Mouse (Mus musculus): ENCODE measurements around the gene Apip. TPM values are rescaled to one million over a fixed set of nuclear protein-coding genes. Genes with fewer than 3 reads are reported as not detected.

Gene Apip
- total and polyA plus RNA-seq, 3 experiments = 126 to 222 (median 142) TPM

GRCm38 (mm10) chr2:103085633-103086032 is 12.2 kb downstream of the Apip start:
- no peak overlapping the region for H3K4me3 ChIP-seq (replicated peaks in 1 of 3; ENCODE audit: low read depth in 2 of 3, low read length in 2 of 3, poor library complexity in 1 of 3)
- DNase-seq (ENCODE audit: extremely low read depth) = no peak
- no peak overlapping the region for H3K9ac ChIP-seq (ENCODE audit: insufficient read depth, low read depth)
- H3K27ac ChIP-seq (ENCODE audit: insufficient read depth, low read depth) = no peak overlapping the region
- H3K9me3 ChIP-seq (replicated peaks; ENCODE audit: low read length) = peaks cover 2% of the 10 kb centered on the region
- in situ Hi-C loops (cut with MboI; ENCODE audit: low pct_ligation_motif_present, low pct_unique_long_range_greater_than_20kb, low sequenced_read_pairs) = loop anchor here (10.0 kb wide), 1 partner anchor 401 kb away; no protein-coding TSS in a partner anchor
- H3K79me2 ChIP-seq (replicated peaks; ENCODE audit: control insufficient read depth, extremely low read depth, insufficient read depth, poor library complexity, severe bottlenecking) = peaks cover 9% of the 10 kb centered on the region
- peaks cover 46 to 79% of the 10 kb centered on the region in 2 experiments for H3K36me3 ChIP-seq (replicated peaks in 1 of 2; ENCODE audit: control insufficient read depth in 1 of 2, insufficient read depth in 1 of 2, low read length in 1 of 2)
- dilution Hi-C loops (cut with MboI; ENCODE audit: extremely low pct_ligation_motif_present, extremely low pct_unique_long_range_greater_than_20kb, low sequenced_read_pairs) = no loop called here
- H3K27me3 ChIP-seq (replicated peaks) = no peaks in the 10 kb centered on the region
- TF ChIP-seq ETS1 (conservative IDR thresholded peaks at IDR 0.05; ENCODE audit: low read depth, low read length) (no peak), MYC (IDR thresholded peaks at IDR 0.05; ENCODE audit: low read depth, low read length) (no peak), KAT2A (IDR thresholded peaks at IDR 0.05; ENCODE audit: insufficient replicate concordance, low read length) (no peak), PAX5 (IDR thresholded peaks at IDR 0.05; ENCODE audit: low read length) (no peak), JUND (conservative IDR thresholded peaks at IDR 0.05; ENCODE audit: low read depth, low read length) (no peak), USF2 (conservative IDR thresholded peaks at IDR 0.05; ENCODE audit: low read depth, low read length) (no peak), UBTF (IDR thresholded peaks at IDR 0.05; ENCODE audit: low read depth, low read length) (no peak), MAX (IDR thresholded peaks at IDR 0.05; ENCODE audit: low read length) (no peak), MAFK (IDR thresholded peaks at IDR 0.05; ENCODE audit: insufficient replicate concordance, low read length) (no peak), RAD21 (IDR thresholded peaks at IDR 0.05; ENCODE audit: low read depth, low read length) (no peak), NRF1 (IDR thresholded peaks at IDR 0.05; ENCODE audit: low read depth, low read length) (no peak), GABPA (IDR thresholded peaks at IDR 0.05; ENCODE audit: insufficient replicate concordance, low read depth, low read length) (no peak), POLR2A (IDR thresholded peaks at IDR 0.05; ENCODE audit: low read depth, low read length) (no peak), CHD1 (IDR thresholded peaks at IDR 0.05; ENCODE audit: low read depth, low read length) (no peak), ZMIZ1 (IDR thresholded peaks at IDR 0.05; ENCODE audit: low read depth, low read length) (no peak), ZC3H11A (IDR thresholded peaks at IDR 0.05; ENCODE audit: low read depth, low read length) (no peak), MEF2A (IDR thresholded peaks at IDR 0.05; ENCODE audit: borderline replicate concordance, low read depth, low read length) (no peak)
- no peak overlapping the region for H3K4me2 ChIP-seq (ENCODE audit: insufficient read depth, low read depth, poor library complexity, severe bottlenecking)
- H3K4me1 ChIP-seq (ENCODE audit: control insufficient read depth in 1 of 2, insufficient read depth in 2 of 2) = peaks cover 0 to 40% of the 10 kb centered on the region in 2 experiments; a peak in 2 of 4 replicates

- Histone ChIP-seq H3K27me3 (replicated peaks) (no peaks in the 10 kb centered on the region), H3K79me2 (replicated peaks; ENCODE audit: control insufficient read depth, extremely low read depth, insufficient read depth, poor library complexity, severe bottlenecking) (peaks cover 3% of the 10 kb centered on the region), H3K9me3 (replicated peaks; ENCODE audit: low read length) (peaks cover 2% of the 10 kb centered on the region), H3K36me3 (replicated peaks in 1 of 2; ENCODE audit: control insufficient read depth in 1 of 2, insufficient read depth in 1 of 2, low read length in 1 of 2) (peaks cover 43 to 74% of the 10 kb centered on the region in 2 experiments), H3K4me2 (ENCODE audit: insufficient read depth, low read depth, poor library complexity, severe bottlenecking) (no peak overlapping the region), H3K27ac (ENCODE audit: insufficient read depth, low read depth) (no peak overlapping the region), H3K4me1 (ENCODE audit: control insufficient read depth in 1 of 2, insufficient read depth in 2 of 2) (peaks cover 0 to 36% of the 10 kb centered on the region in 2 experiments; a peak in 2 of 4 replicates), H3K4me3 (replicated peaks in 1 of 3; ENCODE audit: low read depth in 2 of 3, low read length in 2 of 3, poor library complexity in 1 of 3) (no peak overlapping the region), H3K9ac (ENCODE audit: insufficient read depth, low read depth) (no peak overlapping the region)
- in situ Hi-C loops (cut with MboI; ENCODE audit: low pct_ligation_motif_present, low pct_unique_long_range_greater_than_20kb, low sequenced_read_pairs) = loop anchor here (10.0 kb wide), 1 partner anchor 402 kb away; no protein-coding TSS in a partner anchor
- dilution Hi-C loops (cut with MboI; ENCODE audit: extremely low pct_ligation_motif_present, extremely low pct_unique_long_range_greater_than_20kb, low sequenced_read_pairs) = no loop called here
- peak; percentile 53 for DNase-seq (ENCODE audit: extremely low read depth)
- TF ChIP-seq ZMIZ1 (IDR thresholded peaks at IDR 0.05; ENCODE audit: low read depth, low read length) (no peak), RAD21 (IDR thresholded peaks at IDR 0.05; ENCODE audit: low read depth, low read length) (peak; percentile 71), KAT2A (IDR thresholded peaks at IDR 0.05; ENCODE audit: insufficient replicate concordance, low read length) (no peak), POLR2A (IDR thresholded peaks at IDR 0.05; ENCODE audit: low read depth, low read length) (no peak), RCOR1 (conservative IDR thresholded peaks at IDR 0.05; ENCODE audit: low read depth, low read length) (no peak), GABPA (IDR thresholded peaks at IDR 0.05; ENCODE audit: insufficient replicate concordance, low read depth, low read length) (no peak), CTCF (conservative IDR thresholded peaks at IDR 0.05 in 1 of 2, IDR thresholded peaks at IDR 0.05 in 1 of 2; ENCODE audit: low read depth in 2 of 2, low read length in 2 of 2) (peak in 1 of 2 experiments; percentile 80; a peak in 3 of 4 replicates), SMC3 (IDR thresholded peaks at IDR 0.05; ENCODE audit: low read depth, low read length) (peak; percentile 64)
These were observed 13.0 kb downstream of the Apip start for GRCm38 (mm10) chr2:103086432-103086831.

Measured in CH12.LX (cell line).